Mouse (Mus musculus): ENCODE measurements around the gene Cyp11a1. TPM values are rescaled to one million over a fixed set of nuclear protein-coding genes. Genes with fewer than 3 reads are reported as not detected.

The Cyp11a1 gene
- total and polyA plus RNA-seq, 3 experiments: not detected

DNA sequence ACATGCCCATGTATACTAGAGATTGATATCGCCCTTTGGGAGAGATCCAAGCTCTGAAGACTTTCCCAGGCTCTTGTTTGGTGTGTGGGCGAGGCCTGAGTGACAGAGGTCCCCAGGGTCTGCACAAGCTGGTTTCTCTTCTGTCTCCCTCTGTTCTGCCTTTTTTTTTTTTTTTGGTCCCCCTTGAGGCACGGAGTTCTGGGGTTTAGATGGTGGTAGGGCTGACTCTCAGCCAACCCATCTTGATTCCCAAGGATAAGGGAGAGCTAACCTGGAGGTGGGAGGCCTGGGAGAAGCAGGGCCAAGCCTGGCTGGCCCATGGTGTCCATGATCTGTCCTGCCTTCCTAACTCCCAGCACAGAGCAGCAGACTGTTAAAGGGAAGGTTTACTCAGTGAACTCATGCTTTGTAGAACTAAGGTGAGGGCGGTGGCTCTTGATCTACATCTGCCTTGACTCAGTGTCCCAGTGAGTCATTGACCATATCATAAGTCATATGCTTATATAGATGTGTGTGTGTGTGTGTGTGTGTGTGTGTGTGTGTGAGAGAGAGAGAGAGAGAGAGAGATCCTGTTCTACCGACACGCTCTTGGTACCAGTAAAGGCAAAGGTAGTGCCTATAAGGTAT, 32.7 kb upstream of the Cyp11a1 start:
- peaks cover 0 to 6% of the 10 kb centered on the region in 2 experiments; a peak in 1 of 4 replicates for H3K4me1 ChIP-seq (ENCODE audit: control insufficient read depth in 1 of 2, insufficient read depth in 2 of 2, low read length in 2 of 2)
- H3K79me2 ChIP-seq (ENCODE audit: control insufficient read depth, insufficient read depth, low read length, poor library complexity): no peaks in the 10 kb centered on the region
- DNase-seq (ENCODE audit: low read depth, low spot score): no peak
- no peak overlapping the region for H3K27ac ChIP-seq (ENCODE audit: control insufficient read depth, low read depth, low read length)
- no peak overlapping the region for H3K9ac ChIP-seq (ENCODE audit: control insufficient read depth, low read depth, low read length, poor library complexity, severe bottlenecking)
- no peaks in the 10 kb centered on the region for H3K9me3 ChIP-seq (replicated peaks; ENCODE audit: insufficient read depth, low read length)
- no peak overlapping the region for H3K4me3 ChIP-seq (ENCODE audit: control insufficient read depth in 1 of 2, insufficient read depth in 1 of 2, low read depth in 2 of 2, low read length in 2 of 2)
- no peaks in the 10 kb centered on the region for H3K36me3 ChIP-seq (ENCODE audit: control insufficient read depth in 1 of 2, insufficient read depth in 2 of 2, low read length in 2 of 2)
- TF ChIP-seq TCF12 (IDR thresholded peaks at IDR 0.05; ENCODE audit: low read depth, low read length) (no peak), E2F4 (IDR thresholded peaks at IDR 0.05; ENCODE audit: borderline replicate concordance, low read depth, low read length) (no peak), POLR2AphosphoS2 (IDR thresholded peaks at IDR 0.05; ENCODE audit: low read length) (no peak), MYC (IDR thresholded peaks at IDR 0.05; ENCODE audit: low read depth, low read length) (no peak), GABPA (IDR thresholded peaks at IDR 0.05; ENCODE audit: low read depth, low read length) (no peak), NRF1 (IDR thresholded peaks at IDR 0.05; ENCODE audit: insufficient read depth, low read depth, low read length, poor library complexity, severe bottlenecking) (no peak), ZNF384 (IDR thresholded peaks at IDR 0.05; ENCODE audit: low read depth, low read length) (no peak), KAT2A (conservative IDR thresholded peaks at IDR 0.05; ENCODE audit: low read depth, low read length) (no peak), GATA1 (IDR thresholded peaks at IDR 0.05; ENCODE audit: low read depth, low read length) (no peak), UBTF (IDR thresholded peaks at IDR 0.05; ENCODE audit: borderline replicate concordance, insufficient read depth, low read depth, low read length) (no peak), POLR2AphosphoS5 (IDR thresholded peaks at IDR 0.05; ENCODE audit: borderline replicate concordance, low read depth, low read length) (no peak), SIN3A (IDR thresholded peaks at IDR 0.05; ENCODE audit: low read length) (no peak), HCFC1 (IDR thresholded peaks at IDR 0.05; ENCODE audit: low read depth, low read length) (no peak), MAX (IDR thresholded peaks at IDR 0.05; ENCODE audit: low read length) (no peak), RAD21 (IDR thresholded peaks at IDR 0.05; ENCODE audit: low read depth, low read length) (no peak), MEF2A (IDR thresholded peaks at IDR 0.05; ENCODE audit: extremely low read depth, insufficient replicate concordance, low read depth, low read length, poor library complexity, severe bottlenecking) (no peak)
- peaks cover 0 to 1% of the 10 kb centered on the region in 2 experiments; a peak in 1 of 4 replicates for H3K27me3 ChIP-seq (ENCODE audit: control insufficient read depth in 1 of 2, insufficient read depth in 2 of 2, low read length in 2 of 2)

DNA sequence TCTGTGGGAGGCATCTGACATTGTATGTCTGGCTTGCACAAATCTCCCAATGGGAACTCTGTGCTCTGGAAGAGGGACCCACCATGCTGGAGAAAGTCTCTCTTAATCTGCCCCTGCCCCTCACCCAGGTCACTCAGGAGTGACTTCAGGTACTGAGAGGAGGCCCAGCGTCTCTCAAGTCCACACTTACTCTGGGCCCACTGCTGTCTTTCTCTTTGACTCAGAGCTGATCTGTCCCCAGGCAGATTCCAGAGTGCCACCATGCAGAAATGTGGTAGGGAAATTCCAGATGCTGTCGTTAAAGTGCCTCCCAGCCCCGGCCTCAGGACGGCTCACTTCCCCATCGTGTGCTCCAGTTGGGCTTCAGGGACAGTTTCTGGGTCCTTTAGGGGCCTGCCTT, 32.0 kb upstream of the Cyp11a1 start:
- Histone ChIP-seq H3K36me3 (ENCODE audit: control insufficient read depth in 1 of 2, insufficient read depth in 2 of 2, low read length in 2 of 2) (no peaks in the 10 kb centered on the region), H3K9ac (ENCODE audit: control insufficient read depth, low read depth, low read length, poor library complexity, severe bottlenecking) (no peak overlapping the region), H3K9me3 (replicated peaks; ENCODE audit: insufficient read depth, low read length) (no peaks in the 10 kb centered on the region), H3K4me3 (ENCODE audit: control insufficient read depth in 1 of 2, insufficient read depth in 1 of 2, low read depth in 2 of 2, low read length in 2 of 2) (no peak overlapping the region), H3K27me3 (ENCODE audit: control insufficient read depth in 1 of 2, insufficient read depth in 2 of 2, low read length in 2 of 2) (no peaks in the 10 kb centered on the region), H3K79me2 (ENCODE audit: control insufficient read depth, insufficient read depth, low read length, poor library complexity) (no peaks in the 10 kb centered on the region), H3K27ac (ENCODE audit: control insufficient read depth, low read depth, low read length) (no peak overlapping the region), H3K4me1 (ENCODE audit: control insufficient read depth in 1 of 2, insufficient read depth in 2 of 2, low read length in 2 of 2) (peaks cover 0 to 10% of the 10 kb centered on the region in 2 experiments; a peak in 1 of 4 replicates)
- DNase-seq (ENCODE audit: low read depth, low spot score): no peak
- TF ChIP-seq MAFK (IDR thresholded peaks at IDR 0.05; ENCODE audit: borderline replicate concordance, low read depth, low read length): no peak
- TF ChIP-seq UBTF (IDR thresholded peaks at IDR 0.05; ENCODE audit: borderline replicate concordance, insufficient read depth, low read depth, low read length): no peak
- no peak for TF ChIP-seq NRF1 (IDR thresholded peaks at IDR 0.05; ENCODE audit: insufficient read depth, low read depth, low read length, poor library complexity, severe bottlenecking)
- no peak for TF ChIP-seq HCFC1 (IDR thresholded peaks at IDR 0.05; ENCODE audit: low read depth, low read length)
- TF ChIP-seq MXI1 (IDR thresholded peaks at IDR 0.05; ENCODE audit: low read depth, low read length): no peak
- no peak for TF ChIP-seq MYC (IDR thresholded peaks at IDR 0.05; ENCODE audit: low read depth, low read length)
- no peak for TF ChIP-seq ZKSCAN1 (IDR thresholded peaks at IDR 0.05; ENCODE audit: low read depth, low read length)
- TF ChIP-seq SIN3A (IDR thresholded peaks at IDR 0.05; ENCODE audit: low read length): no peak
- TF ChIP-seq POLR2AphosphoS5 (IDR thresholded peaks at IDR 0.05; ENCODE audit: borderline replicate concordance, low read depth, low read length): no peak
- no peak for TF ChIP-seq POLR2AphosphoS2 (IDR thresholded peaks at IDR 0.05; ENCODE audit: low read length)
- no peak for TF ChIP-seq USF1 (IDR thresholded peaks at IDR 0.05; ENCODE audit: low read depth, low read length)
- no peak for TF ChIP-seq GABPA (IDR thresholded peaks at IDR 0.05; ENCODE audit: low read depth, low read length)
- TF ChIP-seq ETS1 (IDR thresholded peaks at IDR 0.05; ENCODE audit: low read depth, low read length): no peak
- no peak for TF ChIP-seq SMC3 (IDR thresholded peaks at IDR 0.05; ENCODE audit: low read depth, low read length)
- TF ChIP-seq CHD2 (IDR thresholded peaks at IDR 0.05; ENCODE audit: low read length): no peak
- no peak for TF ChIP-seq KAT2A (conservative IDR thresholded peaks at IDR 0.05; ENCODE audit: low read depth, low read length)
- no peak for TF ChIP-seq ELF1 (IDR thresholded peaks at IDR 0.05; ENCODE audit: low read depth, low read length)
- no peak for TF ChIP-seq JUND (IDR thresholded peaks at IDR 0.05; ENCODE audit: low read depth, low read length)
- no peak for TF ChIP-seq MEF2A (IDR thresholded peaks at IDR 0.05; ENCODE audit: extremely low read depth, insufficient replicate concordance, low read depth, low read length, poor library complexity, severe bottlenecking)
- TF ChIP-seq BHLHE40 (IDR thresholded peaks at IDR 0.05; ENCODE audit: borderline replicate concordance, low read depth, low read length): no peak

All from MEL (cell line).